Mouse (Mus musculus) embryonic facial prominence, embryonic 11.5 days (tissue): Measurements from ENCODE around the gene Fignl1. TPM values are rescaled to one million over a fixed set of nuclear protein-coding genes. Genes with fewer than 3 reads are reported as not detected.
A peak's percentile ranks its signal among the peaks of the same experiment; 100 is the strongest.

Source experiments
- ATAC-seq: fragments of 200-750 bp; cut with Nextera tagmentation; replicated peaks from 2 replicates; pipeline ENCODE4 v1.8.0; 2017; ENCODE audit warnings: low read depth; ENCODE audit not compliant: insufficient number of reproducible peaks, low FRiP score, low TSS enrichment
- DNase-seq: peaks from one replicate; pipeline ENCODE4 v3.0.0-alpha.2; 2015; ENCODE audit warnings: low spot score
- H3K27ac ChIP-seq: fragments of 300-500 bp; sonication (generic); replicated peaks from 2 replicates; pipeline ENCODE4 v1.5.1; 2014; ENCODE audit warnings: mild to moderate bottlenecking, low read depth, low read length, control low read depth
- H3K27me3 ChIP-seq: fragments of 300-500 bp; sonication (generic); 2 replicates; pipeline ENCODE4 v1.6.1; 2014; ENCODE audit warnings: mild to moderate bottlenecking, low read length, moderate library complexity, mixed read lengths; ENCODE audit not compliant: control insufficient read depth, insufficient read depth
- H3K36me3 ChIP-seq: fragments of 300-500 bp; sonication (generic); replicated peaks from 2 replicates; pipeline ENCODE4 v1.6.1; 2014; ENCODE audit warnings: low read depth, mild to moderate bottlenecking, low read length, moderate library complexity, mixed read lengths; ENCODE audit not compliant: control insufficient read depth, insufficient read depth
- H3K4me1 ChIP-seq: fragments of 300-500 bp; sonication (generic); 2 replicates; pipeline ENCODE4 v1.6.1; 2014; ENCODE audit warnings: low read length, mixed read lengths; ENCODE audit not compliant: control insufficient read depth, insufficient read depth
- H3K4me2 ChIP-seq: fragments of 300-500 bp; sonication (generic); 2 replicates; pipeline ENCODE4 v1.6.1; 2014; ENCODE audit warnings: low read depth, mild to moderate bottlenecking, control low read depth, low read length, moderate library complexity
- H3K4me3 ChIP-seq: fragments of 300-500 bp; sonication (generic); 2 replicates; pipeline ENCODE4 v1.5.1; 2014; ENCODE audit warnings: low read depth, low read length, control low read depth
- H3K9ac ChIP-seq: fragments of 300-500 bp; sonication (generic); replicated peaks from 2 replicates; pipeline ENCODE4 v1.6.1; 2014; ENCODE audit warnings: mild to moderate bottlenecking, control low read depth, low read length
- H3K9me3 ChIP-seq: fragments of 300-500 bp; sonication (generic); replicated peaks from 2 replicates; pipeline ENCODE4 v1.6.1; 2016; ENCODE audit warnings: mild to moderate bottlenecking, low read length, inconsistent platforms, mixed read lengths; ENCODE audit not compliant: control insufficient read depth
- WGBS: fragments of 180-500 bp; shearing (Covaris S2); extraction: QIAGEN DNeasy Blood & Tissue Kit; methylation state at CpG from one replicate; pipeline ENCODE4 v1.1.7; 2014; 5-methylcytosine and 5-hydroxymethylcytosine counted together
- polyA plus RNA-seq: library from polyadenylated mRNA; unstranded; fragments of >200 nt; fragmentation: Nextera tagmentation; extraction: Ambion mirVana; gene quantifications from 2 replicates; pipeline ENCODE4 v1.2.1, GENCODE M21; 2014

The Fignl1 gene
- polyA plus RNA-seq, 1 experiment from 2014 or later = 119 TPM

DNA sequence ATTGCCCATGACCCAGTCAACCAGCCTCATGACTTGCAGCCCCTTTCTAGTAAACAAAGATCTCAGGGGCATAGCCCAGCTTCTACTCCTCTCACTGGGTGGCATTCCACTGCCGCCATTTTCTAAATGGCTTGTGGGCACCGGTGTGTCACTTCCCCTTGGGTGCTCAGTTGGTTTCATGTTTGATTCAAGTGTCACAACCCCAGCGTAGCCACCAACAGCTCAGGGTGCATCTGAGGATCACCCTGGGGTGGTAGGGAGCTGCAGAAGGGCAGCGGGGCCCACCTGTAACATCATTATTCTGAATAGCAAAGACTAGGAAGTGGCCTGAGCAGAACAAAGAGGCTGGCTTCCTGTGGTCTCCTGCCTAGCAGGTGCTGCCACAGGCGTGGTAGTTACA is 57.7 kb downstream of the Fignl1 start:
- no peaks in the 10 kb centered on the region for H3K36me3 ChIP-seq

DNA sequence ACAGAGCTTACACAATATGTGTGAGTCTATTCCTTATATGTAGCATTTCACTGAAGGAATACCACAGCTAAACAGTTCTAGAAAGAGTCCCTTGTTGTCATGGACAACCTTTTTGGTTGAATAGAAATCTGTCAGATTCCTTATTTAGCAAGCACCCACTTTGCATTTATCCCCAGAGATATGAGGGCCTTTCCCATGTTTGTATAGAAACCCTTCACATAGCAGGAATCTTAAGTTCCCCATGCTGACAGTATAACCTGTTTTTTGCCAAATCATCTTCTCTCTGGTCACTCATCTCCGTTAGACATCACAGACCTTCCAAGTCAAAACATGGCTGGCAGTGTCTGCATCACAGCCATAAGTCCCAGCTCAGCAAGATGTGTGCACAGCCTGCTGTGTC is 64.5 kb downstream of the Fignl1 start:
- DNase-seq = no peak
- Histone ChIP-seq H3K4me1 (no peaks in the 10 kb centered on the region), H3K9me3 (no peaks in the 10 kb centered on the region), H3K27me3 (no peaks in the 10 kb centered on the region), H3K4me2 (no peak overlapping the region), H3K9ac (no peak overlapping the region), H3K4me3 (no peak overlapping the region), H3K27ac (no peak overlapping the region), H3K36me3 (no peaks in the 10 kb centered on the region)
- WGBS = 56% methylated on average over 1 of the region's 1 CpGs
- no peak for ATAC-seq

More for the DNA sequence above, 57.7 kb downstream of the Fignl1 start:
- H3K27me3 ChIP-seq = no peaks in the 10 kb centered on the region
- no peak overlapping the region for H3K4me3 ChIP-seq
- H3K4me1 ChIP-seq = no peaks in the 10 kb centered on the region
- no peak for DNase-seq
- H3K27ac ChIP-seq = no peak overlapping the region
- H3K4me2 ChIP-seq = no peak overlapping the region
- WGBS = 90% methylated on average over 5 of the region's 5 CpGs
- H3K9me3 ChIP-seq = no peaks in the 10 kb centered on the region
- no peak for ATAC-seq
- no peak overlapping the region for H3K9ac ChIP-seq

DNA sequence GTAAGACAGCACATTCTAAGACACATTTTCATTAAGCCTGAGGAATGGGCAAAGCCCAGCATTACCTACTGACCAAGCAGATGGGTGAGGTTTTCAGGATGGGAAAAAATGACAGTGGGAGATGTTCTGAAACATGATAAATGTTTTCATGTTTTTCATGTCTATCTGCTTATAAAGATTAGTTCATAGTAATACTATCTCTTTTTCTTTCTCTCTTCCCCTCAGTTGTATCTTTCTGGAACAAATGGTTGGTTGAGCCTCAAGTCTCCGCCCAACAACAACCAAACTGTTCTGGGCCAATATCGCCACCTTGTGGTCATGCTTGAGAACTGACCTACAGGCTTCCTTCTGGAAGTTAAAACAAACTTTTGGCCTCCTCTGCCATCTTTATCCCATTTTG is 66.1 kb downstream of the Fignl1 start:
- Histone ChIP-seq H3K9ac (no peak overlapping the region), H3K4me2 (no peak overlapping the region), H3K27me3 (no peaks in the 10 kb centered on the region), H3K9me3 (no peaks in the 10 kb centered on the region), H3K4me1 (no peaks in the 10 kb centered on the region), H3K36me3 (no peaks in the 10 kb centered on the region), H3K4me3 (no peak overlapping the region), H3K27ac (no peak overlapping the region)
- ATAC-seq = no peak
- WGBS = 30% methylated on average over 2 of the region's 2 CpGs
- peak; percentile 54 for DNase-seq

DNA sequence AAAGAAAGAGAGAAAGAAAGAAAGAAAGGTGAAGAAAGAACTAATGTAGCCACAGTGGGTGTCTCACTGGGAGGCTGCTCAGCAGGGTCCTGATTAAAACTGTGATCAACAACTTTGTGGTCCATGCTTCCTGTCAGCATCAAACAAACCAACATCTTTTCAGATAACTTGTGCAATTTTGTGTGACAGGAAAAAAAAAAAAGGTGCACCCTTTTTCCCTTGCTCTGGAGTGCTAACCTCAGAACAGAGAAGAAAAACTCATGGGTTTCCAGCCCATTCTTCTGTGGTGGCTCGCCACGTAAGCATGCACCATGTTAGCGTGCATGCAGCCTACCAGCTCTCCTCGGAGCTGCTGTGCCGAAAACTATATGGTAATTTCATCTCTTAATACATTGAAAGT is 67.2 kb downstream of the Fignl1 start:
- Histone ChIP-seq H3K9me3 (no peaks in the 10 kb centered on the region), H3K36me3 (no peaks in the 10 kb centered on the region), H3K9ac (no peak overlapping the region), H3K27me3 (no peaks in the 10 kb centered on the region), H3K4me2 (no peak overlapping the region), H3K4me1 (no peaks in the 10 kb centered on the region), H3K27ac (no peak overlapping the region), H3K4me3 (no peak overlapping the region)
- ATAC-seq (no peak), DNase-seq (no peak)
- 87% methylated on average over 5 of the region's 5 CpGs for WGBS

DNA sequence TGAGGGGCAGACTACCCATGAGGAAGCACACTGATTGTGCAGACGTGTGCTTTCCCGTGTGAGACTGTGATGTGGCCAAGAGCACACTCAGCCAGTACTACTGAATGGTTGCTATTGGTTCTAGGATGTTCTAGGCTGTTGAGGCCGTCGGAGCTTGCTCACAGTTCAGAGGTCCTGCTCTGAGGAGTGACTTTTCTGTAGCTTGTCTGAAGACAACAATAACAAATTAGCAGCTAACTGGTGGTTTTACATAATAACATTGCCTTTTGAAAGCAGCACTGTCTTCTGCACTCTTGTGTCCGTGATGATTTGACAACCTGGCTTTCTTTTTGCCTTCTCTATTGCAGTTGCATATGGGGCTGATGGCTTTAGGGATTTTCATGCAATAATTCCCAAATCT is 68.2 kb downstream of the Fignl1 start:
- H3K9me3 ChIP-seq = no peaks in the 10 kb centered on the region
- DNase-seq (no peak), ATAC-seq (no peak)
- no peak overlapping the region for H3K27ac ChIP-seq
- no peaks in the 10 kb centered on the region for H3K36me3 ChIP-seq
- H3K9ac ChIP-seq = no peak overlapping the region
- H3K27me3 ChIP-seq = no peaks in the 10 kb centered on the region
- WGBS = 85% methylated on average over 5 of the region's 5 CpGs
- no peak overlapping the region for H3K4me3 ChIP-seq
- no peaks in the 10 kb centered on the region for H3K4me1 ChIP-seq
- H3K4me2 ChIP-seq = no peak overlapping the region

DNA sequence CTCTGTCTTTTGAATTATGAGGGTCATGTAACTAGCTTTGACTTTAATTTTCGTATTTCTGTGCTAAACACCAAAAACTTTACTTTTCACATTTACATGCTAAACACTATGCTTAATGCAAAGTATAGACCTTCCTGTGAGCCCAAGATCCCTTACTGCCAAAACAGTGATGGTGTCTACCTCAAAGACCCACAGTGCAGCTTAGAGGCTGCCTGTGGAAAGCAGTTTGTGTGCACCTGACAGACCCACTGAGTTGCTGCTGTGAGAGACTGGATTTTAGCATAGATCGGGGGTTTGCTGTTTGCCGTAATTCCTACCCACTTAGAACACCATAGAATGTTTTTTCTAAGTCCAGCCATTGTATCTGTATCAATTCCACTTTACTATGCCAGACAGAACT is 69.7 kb downstream of the Fignl1 start:
- no peak overlapping the region for H3K4me3 ChIP-seq
- ATAC-seq (no peak), DNase-seq (no peak)
- H3K4me2 ChIP-seq = no peak overlapping the region
- no peak overlapping the region for H3K9ac ChIP-seq
- no peaks in the 10 kb centered on the region for H3K4me1 ChIP-seq
- no peaks in the 10 kb centered on the region for H3K9me3 ChIP-seq
- H3K27me3 ChIP-seq = no peaks in the 10 kb centered on the region
- WGBS = 88% methylated on average over 3 of the region's 3 CpGs
- H3K36me3 ChIP-seq = no peaks in the 10 kb centered on the region
- no peak overlapping the region for H3K27ac ChIP-seq

DNA sequence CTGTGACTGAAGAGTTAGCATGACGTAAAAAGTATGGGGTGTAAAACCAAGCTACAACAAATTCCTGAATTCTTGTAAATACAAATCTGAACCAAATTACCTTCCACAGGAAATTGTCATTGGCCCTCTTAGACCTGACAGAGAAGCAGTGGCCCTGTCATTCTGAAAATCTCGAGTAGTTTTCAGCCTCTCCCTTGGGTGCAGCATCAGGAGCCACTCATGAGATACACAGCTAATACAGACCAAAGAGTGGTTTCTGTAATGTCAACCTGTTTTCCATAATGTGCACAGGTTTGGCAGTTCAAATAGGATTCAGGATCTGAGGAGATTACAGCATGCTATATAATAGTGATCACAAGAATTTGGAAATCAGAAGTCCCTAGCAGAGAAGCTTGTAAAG is 71.2 kb downstream of the Fignl1 start:
- Histone ChIP-seq H3K27me3 (no peaks in the 10 kb centered on the region), H3K4me1 (no peaks in the 10 kb centered on the region), H3K4me3 (no peak overlapping the region), H3K9ac (no peak overlapping the region), H3K27ac (no peak overlapping the region), H3K36me3 (no peaks in the 10 kb centered on the region), H3K9me3 (no peaks in the 10 kb centered on the region), H3K4me2 (no peak overlapping the region)
- WGBS = 71% methylated on average over 2 of the region's 2 CpGs
- DNase-seq (no peak), ATAC-seq (no peak)
